Mouse (Mus musculus): ENCODE data around the gene Surf4.

- TF ChIP-seq CTCF (IDR thresholded peaks at IDR 0.05; ENCODE audit: insufficient read depth, low read depth, low read length): no peak
- TF ChIP-seq POLR2A (IDR thresholded peaks at IDR 0.05; ENCODE audit: insufficient read depth, low read depth, low read length): no peak
Observed at GRCm38 (mm10) chr2:26973960-26974359, 40.2 kb upstream of the Surf4 start.

All from olfactory bulb, adult 2 months (tissue).